Mouse (Mus musculus): ENCODE results near the gene Mdm2. TPM values are rescaled to one million over a fixed set of nuclear protein-coding genes. Genes with fewer than 3 reads are reported as not detected.

Mdm2 gene
- polyA plus RNA-seq, 1 experiment = 37.2 TPM

- Histone ChIP-seq H3K27me3 (ENCODE audit: control insufficient read depth, insufficient read depth, low read length) (no peaks in the 10 kb centered on the region), H3K27ac (ENCODE audit: insufficient read depth, low read length) (no peak overlapping the region), H3K36me3 (ENCODE audit: control insufficient read depth, insufficient read depth, low read length) (peaks cover 44% of the 10 kb centered on the region), H3K4me1 (ENCODE audit: control insufficient read depth, insufficient read depth, insufficient read length) (no peaks in the 10 kb centered on the region), H3K4me3 (ENCODE audit: extremely low read depth, insufficient read depth, insufficient read length) (no peak overlapping the region)
- TF ChIP-seq CTCF (IDR thresholded peaks at IDR 0.05; ENCODE audit: extremely low read depth, insufficient read depth, insufficient read length, insufficient replicate concordance) = no peak
- TF ChIP-seq POLR2A (IDR thresholded peaks at IDR 0.05; ENCODE audit: low read depth, low read length) = no peak
- WGBS = 94% methylated on average over 3 of the region's 3 CpGs
- no peak for DNase-seq (ENCODE audit: low read depth in 1 of 2, low spot score in 2 of 2)
These were observed 7.1 kb downstream of the Mdm2 start for GRCm38 (mm10) chr10:117703506-117703905.

- H3K27ac ChIP-seq (ENCODE audit: insufficient read depth, low read length) = no peak overlapping the region
- H3K4me1 ChIP-seq (ENCODE audit: control insufficient read depth, insufficient read depth, insufficient read length) = no peaks in the 10 kb centered on the region
- H3K4me3 ChIP-seq (ENCODE audit: extremely low read depth, insufficient read depth, insufficient read length) = no peak overlapping the region
- no peak for DNase-seq (ENCODE audit: low read depth in 1 of 2, low spot score in 2 of 2)
- peaks cover 53% of the 10 kb centered on the region for H3K36me3 ChIP-seq (ENCODE audit: control insufficient read depth, insufficient read depth, low read length)
- TF ChIP-seq POLR2A (IDR thresholded peaks at IDR 0.05; ENCODE audit: low read depth, low read length) = no peak
- no peak for TF ChIP-seq CTCF (IDR thresholded peaks at IDR 0.05; ENCODE audit: extremely low read depth, insufficient read depth, insufficient read length, insufficient replicate concordance)
- 97% methylated on average over 6 of the region's 6 CpGs for WGBS
- H3K27me3 ChIP-seq (ENCODE audit: control insufficient read depth, insufficient read depth, low read length) = no peaks in the 10 kb centered on the region
These were observed 8.3 kb downstream of the Mdm2 start for GRCm38 (mm10) chr10:117702024-117702833.

GRCm38 (mm10) chr10:117701034-117701829 is 9.3 kb downstream of the Mdm2 start:
- Histone ChIP-seq H3K27ac (ENCODE audit: insufficient read depth, low read length) (no peak overlapping the region), H3K27me3 (ENCODE audit: control insufficient read depth, insufficient read depth, low read length) (no peaks in the 10 kb centered on the region), H3K36me3 (ENCODE audit: control insufficient read depth, insufficient read depth, low read length) (peaks cover 53% of the 10 kb centered on the region), H3K4me3 (ENCODE audit: extremely low read depth, insufficient read depth, insufficient read length) (no peak overlapping the region), H3K4me1 (ENCODE audit: control insufficient read depth, insufficient read depth, insufficient read length) (no peaks in the 10 kb centered on the region)
- WGBS = 90% methylated on average over 6 of the region's 6 CpGs
- TF ChIP-seq POLR2A (IDR thresholded peaks at IDR 0.05; ENCODE audit: low read depth, low read length) = no peak
- no peak for TF ChIP-seq CTCF (IDR thresholded peaks at IDR 0.05; ENCODE audit: extremely low read depth, insufficient read depth, insufficient read length, insufficient replicate concordance)
- no peak for DNase-seq (ENCODE audit: low read depth in 1 of 2, low spot score in 2 of 2)

DNA sequence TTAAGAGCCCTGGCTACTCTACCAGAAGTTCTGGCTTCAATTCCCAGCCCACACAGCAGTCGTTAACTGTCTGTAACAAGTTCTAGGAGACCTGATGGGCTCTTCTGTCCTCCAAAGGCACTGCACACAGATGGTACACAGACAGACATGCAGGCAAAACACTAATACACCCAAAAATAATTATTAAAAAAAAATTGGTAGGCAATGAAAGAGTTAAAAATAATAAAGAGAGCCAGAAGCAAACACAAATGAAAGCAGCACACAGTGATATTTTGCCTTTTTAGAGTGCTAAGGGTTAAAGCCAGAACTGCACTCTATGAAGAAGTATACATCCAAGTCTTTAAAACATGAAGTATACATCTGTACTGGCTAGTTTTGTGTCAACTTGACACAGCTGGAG is 10.1 kb downstream of the Mdm2 start:
- WGBS = 93% methylated on average over 1 of the region's 1 CpGs
- Histone ChIP-seq H3K36me3 (ENCODE audit: control insufficient read depth, insufficient read depth, low read length) (peaks cover 60% of the 10 kb centered on the region), H3K27ac (ENCODE audit: insufficient read depth, low read length) (no peak overlapping the region), H3K27me3 (ENCODE audit: control insufficient read depth, insufficient read depth, low read length) (no peaks in the 10 kb centered on the region), H3K4me1 (ENCODE audit: control insufficient read depth, insufficient read depth, insufficient read length) (no peaks in the 10 kb centered on the region), H3K4me3 (ENCODE audit: extremely low read depth, insufficient read depth, insufficient read length) (no peak overlapping the region)
- no peak for DNase-seq (ENCODE audit: low read depth in 1 of 2, low spot score in 2 of 2)
- TF ChIP-seq CTCF (IDR thresholded peaks at IDR 0.05; ENCODE audit: extremely low read depth, insufficient read depth, insufficient read length, insufficient replicate concordance) (no peak), POLR2A (IDR thresholded peaks at IDR 0.05; ENCODE audit: low read depth, low read length) (no peak)

DNA sequence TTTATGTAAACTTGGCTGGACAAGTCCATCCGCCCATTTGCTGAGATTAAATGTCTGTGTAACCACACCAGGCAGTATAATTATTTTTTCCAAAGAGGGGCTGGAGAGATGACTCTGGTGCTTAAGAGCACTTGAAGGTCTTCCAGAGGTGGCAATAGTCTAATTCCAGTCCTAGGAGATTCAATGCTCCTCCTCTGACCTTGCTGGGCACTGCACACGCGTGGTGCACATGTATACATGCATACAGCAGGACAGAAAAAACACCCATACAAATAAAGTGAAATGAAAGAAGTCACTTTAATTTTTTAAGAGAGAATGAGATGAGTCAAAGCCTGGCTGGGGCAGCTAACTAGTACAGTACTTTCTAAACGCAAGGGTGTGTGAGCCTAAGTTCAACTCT is 10.6 kb downstream of the Mdm2 start:
- TF ChIP-seq POLR2A (IDR thresholded peaks at IDR 0.05; ENCODE audit: low read depth, low read length) (no peak), CTCF (IDR thresholded peaks at IDR 0.05; ENCODE audit: extremely low read depth, insufficient read depth, insufficient read length, insufficient replicate concordance) (no peak)
- Histone ChIP-seq H3K27ac (ENCODE audit: insufficient read depth, low read length) (no peak overlapping the region), H3K4me3 (ENCODE audit: extremely low read depth, insufficient read depth, insufficient read length) (no peak overlapping the region), H3K27me3 (ENCODE audit: control insufficient read depth, insufficient read depth, low read length) (no peaks in the 10 kb centered on the region), H3K36me3 (ENCODE audit: control insufficient read depth, insufficient read depth, low read length) (peaks cover 59% of the 10 kb centered on the region), H3K4me1 (ENCODE audit: control insufficient read depth, insufficient read depth, insufficient read length) (no peaks in the 10 kb centered on the region)
- WGBS = 94% methylated on average over 4 of the region's 4 CpGs
- DNase-seq (ENCODE audit: low read depth in 1 of 2, low spot score in 2 of 2) = no peak

- Histone ChIP-seq H3K27me3 (ENCODE audit: control insufficient read depth, insufficient read depth, low read length) (no peaks in the 10 kb centered on the region), H3K27ac (ENCODE audit: insufficient read depth, low read length) (no peak overlapping the region), H3K4me3 (ENCODE audit: extremely low read depth, insufficient read depth, insufficient read length) (no peak overlapping the region), H3K36me3 (ENCODE audit: control insufficient read depth, insufficient read depth, low read length) (peaks cover 60% of the 10 kb centered on the region), H3K4me1 (ENCODE audit: control insufficient read depth, insufficient read depth, insufficient read length) (no peaks in the 10 kb centered on the region)
- no peak for TF ChIP-seq CTCF (IDR thresholded peaks at IDR 0.05; ENCODE audit: extremely low read depth, insufficient read depth, insufficient read length, insufficient replicate concordance)
- no peak for TF ChIP-seq POLR2A (IDR thresholded peaks at IDR 0.05; ENCODE audit: low read depth, low read length)
- WGBS = 97% methylated on average over 10 of the region's 10 CpGs
- DNase-seq (ENCODE audit: low read depth in 1 of 2, low spot score in 2 of 2) = no peak
These were observed 12.0 kb downstream of the Mdm2 start for GRCm38 (mm10) chr10:117698313-117699138.
